Comparison of ENCODE assay signal across 8 mouse cellular contexts in genomic region chr2:151702146-151702850, GRCm38 (mm10). TPM values are rescaled to one million over a fixed set of nuclear protein-coding genes. Genes with fewer than 3 reads are reported as not detected.
DNase-seq lines count a peak whose midpoint lies in the region; ATAC-seq and TF ChIP-seq lines count a peak whose summit lies in the region.

No protein-coding gene starts in this region.

- peak; percentile 59 to 69 for DNase-seq in adrenal gland, postnatal 36 days
- peak; percentile 62 for DNase-seq in embryonic facial prominence, embryonic 14.5 days (ENCODE audit: low spot score)
- DNase-seq in heart, postnatal 14 days, result peak; percentile 55 to 58
- peak; percentile 14 to 68 for DNase-seq in kidney, postnatal 36 days
- DNase-seq in retina, adult 2 months (ENCODE audit: low read depth, low spot score), result peak; percentile 29

- peak; percentile 93 for ATAC-seq in embryonic facial prominence, embryonic 14.5 days (ENCODE audit: low read depth)
- peak; percentile 88 for ATAC-seq in lung, embryonic 16.5 days (ENCODE audit: low read depth)
- ATAC-seq in erythroid progenitor cell, adult 5-6 weeks (replicated peaks; ENCODE audit: low FRiP score, poor library complexity, severe bottlenecking), result no peak

- peak overlapping the region; percentile 66 for H3K9ac ChIP-seq in ES-Bruce4 (ENCODE audit: low read depth, poor library complexity, severe bottlenecking)
- peak overlapping the region; percentile 74 for H3K9ac ChIP-seq in embryonic facial prominence, embryonic 14.5 days (ENCODE audit: low read depth, low read length)
- H3K9ac ChIP-seq in lung, embryonic 16.5 days (ENCODE audit: low read length), result peak overlapping the region; percentile 70

- H3K4me2 ChIP-seq in embryonic facial prominence, embryonic 14.5 days (ENCODE audit: low read depth, low read length), result peak overlapping the region; percentile 100
- peak overlapping the region; percentile 100 for H3K4me2 ChIP-seq in lung, embryonic 16.5 days (ENCODE audit: low read depth, low read length)

- WGBS in embryonic facial prominence, embryonic 14.5 days, result 5% methylated on average over 7 of the region's 97 CpGs
- WGBS in lung, embryonic 16.5 days, result under 1% methylated on average over 81 of the region's 97 CpGs

- H3K27me3 ChIP-seq in ES-Bruce4 (ENCODE audit: control insufficient read depth, insufficient read depth, low read length, poor library complexity, severe bottlenecking), result peaks cover 13% of the 10 kb centered on the region
- H3K27me3 ChIP-seq in embryonic facial prominence, embryonic 14.5 days (replicated peaks; ENCODE audit: control insufficient read depth, insufficient read depth, low read length), result peaks cover 40% of the 10 kb centered on the region
- H3K27me3 ChIP-seq in lung, embryonic 16.5 days (ENCODE audit: control insufficient read depth, insufficient read depth, low read depth, low read length), result peaks cover 26% of the 10 kb centered on the region

- TF ChIP-seq POLR2A in ES-Bruce4 (IDR thresholded peaks at IDR 0.05; ENCODE audit: insufficient read depth, low read length), result no peak

- H3K9me3 ChIP-seq in ES-Bruce4 (replicated peaks; ENCODE audit: control insufficient read depth, insufficient read depth, low read length, poor library complexity, severe bottlenecking), result no peaks in the 10 kb centered on the region
- H3K9me3 ChIP-seq in embryonic facial prominence, embryonic 14.5 days (ENCODE audit: control insufficient read depth, low read length), result no peaks in the 10 kb centered on the region
- H3K9me3 ChIP-seq in lung, embryonic 16.5 days (ENCODE audit: control insufficient read depth, low read length), result no peaks in the 10 kb centered on the region

- TF ChIP-seq EP300 in ES-Bruce4 (IDR thresholded peaks at IDR 0.05; ENCODE audit: insufficient read depth, low read depth, low read length), result no peak

- no peak overlapping the region for H3K27ac ChIP-seq in ES-Bruce4 (ENCODE audit: insufficient read depth, low read length)
- H3K27ac ChIP-seq in embryonic facial prominence, embryonic 14.5 days (replicated peaks; ENCODE audit: low read depth, low read length), result no peak overlapping the region
- H3K27ac ChIP-seq in lung, embryonic 16.5 days (ENCODE audit: low read length), result no peak overlapping the region

- intact Hi-C loops in heart, postnatal 14 days (cut with DNase I), result no loop called here

- H3K4me3 ChIP-seq in ES-Bruce4 (ENCODE audit: low read depth, low read length), result peak overlapping the region; percentile 72
- peak overlapping the region; percentile 66 for H3K4me3 ChIP-seq in embryonic facial prominence, embryonic 14.5 days (ENCODE audit: low read depth, low read length)
- peak overlapping the region; percentile 59 for H3K4me3 ChIP-seq in lung, embryonic 16.5 days (ENCODE audit: low read length)

- no peaks in the 10 kb centered on the region for H3K4me1 ChIP-seq in ES-Bruce4 (ENCODE audit: control insufficient read depth, insufficient read depth, low read length)
- peaks cover 6% of the 10 kb centered on the region; the same call in 1 of the 2 replicates for H3K4me1 ChIP-seq in embryonic facial prominence, embryonic 14.5 days (ENCODE audit: control insufficient read depth, insufficient read depth, low read length)
- H3K4me1 ChIP-seq in lung, embryonic 16.5 days (replicated peaks; ENCODE audit: control insufficient read depth, insufficient read depth, low read length), result peaks cover 9% of the 10 kb centered on the region

- no peak for TF ChIP-seq CTCF in ES-Bruce4 (IDR thresholded peaks at IDR 0.05; ENCODE audit: low read depth, low read length)

- no peaks in the 10 kb centered on the region for H3K36me3 ChIP-seq in ES-Bruce4 (ENCODE audit: control insufficient read depth, insufficient read depth, low read length, poor library complexity, severe bottlenecking)
- no peaks in the 10 kb centered on the region for H3K36me3 ChIP-seq in embryonic facial prominence, embryonic 14.5 days (ENCODE audit: control insufficient read depth, insufficient read depth, low read length)
- H3K36me3 ChIP-seq in lung, embryonic 16.5 days (ENCODE audit: control insufficient read depth, insufficient read depth, low read length), result no peaks in the 10 kb centered on the region

RNA-seq across cellular contexts. Expression of gene Tmem74b, which starts 0.5 kb away (rescaled TPM):
- not detected in 2 replicates for polyA plus RNA-seq in ES-Bruce4 (2011; ENCODE audit: insufficient read depth, insufficient read length, low read depth, missing spikeins)
- total RNA-seq in adrenal gland, postnatal 36 days (2021), result 1 to 10 TPM in 1 of 2 experiments, under 1 TPM in 1; 0.23 to 1.6 TPM
- 2.5 and 3.1 TPM in 2 replicates for polyA plus RNA-seq in embryonic facial prominence, embryonic 14.5 days (2014; fragmentation: Nextera tagmentation; extraction: Ambion mirVana)
- total RNA-seq in heart, postnatal 14 days (2021), result 1 to 10 TPM; 4.1 to 4.5 TPM
- 1.4 and 1.6 TPM in 2 replicates for polyA plus RNA-seq in lung, embryonic 16.5 days (2015; fragmentation: Nextera tagmentation; extraction: Ambion mirVana)
- total RNA-seq in erythroid progenitor cell, adult 5-6 weeks (2015; ENCODE audit: low replicate concordance), result not detected in 2 replicates
- total RNA-seq in erythroid progenitor cell, adult 5-6 weeks (2017; ENCODE audit: low replicate concordance), result 0.90 TPM in 1 of 2 replicates, not detected in the other

RNA-seq across cellular contexts. Expression of gene Rad21l, which starts 34.0 kb away (rescaled TPM):
- polyA plus RNA-seq in ES-Bruce4 (2011; ENCODE audit: insufficient read depth, insufficient read length, low read depth, missing spikeins), result 0.41 TPM in 1 of 2 replicates, not detected in the other
- not detected for total RNA-seq in adrenal gland, postnatal 36 days (2021)
- polyA plus RNA-seq in embryonic facial prominence, embryonic 14.5 days (2014; fragmentation: Nextera tagmentation; extraction: Ambion mirVana), result not detected in 2 replicates
- total RNA-seq in heart, postnatal 14 days (2021), result not detected
- not detected in 2 replicates for polyA plus RNA-seq in lung, embryonic 16.5 days (2015; fragmentation: Nextera tagmentation; extraction: Ambion mirVana)
- total RNA-seq in erythroid progenitor cell, adult 5-6 weeks (2015; ENCODE audit: low replicate concordance), result not detected in 2 replicates
- not detected in 2 replicates for total RNA-seq in erythroid progenitor cell, adult 5-6 weeks (2017; ENCODE audit: low replicate concordance)

RNA-seq across cellular contexts. Expression of gene Psmf1, which starts 41.7 kb away (rescaled TPM):
- polyA plus RNA-seq in ES-Bruce4 (2011; ENCODE audit: insufficient read depth, insufficient read length, low read depth, missing spikeins), result 34.1 and 38.5 TPM in 2 replicates
- total RNA-seq in adrenal gland, postnatal 36 days (2021), result 10 to 100 TPM; 31.8 to 38.2 TPM
- polyA plus RNA-seq in embryonic facial prominence, embryonic 14.5 days (2014; fragmentation: Nextera tagmentation; extraction: Ambion mirVana), result 38.9 and 48.4 TPM in 2 replicates
- total RNA-seq in heart, postnatal 14 days (2021), result 10 to 100 TPM; 25.7 to 26.3 TPM
- 37.9 and 40.7 TPM in 2 replicates for polyA plus RNA-seq in lung, embryonic 16.5 days (2015; fragmentation: Nextera tagmentation; extraction: Ambion mirVana)
- 120 and 127 TPM in 2 replicates for total RNA-seq in erythroid progenitor cell, adult 5-6 weeks (2015; ENCODE audit: low replicate concordance)
- 56.4 and 88.9 TPM in 2 replicates for total RNA-seq in erythroid progenitor cell, adult 5-6 weeks (2017; ENCODE audit: low replicate concordance)
